Mouse (Mus musculus) thymus, adult 2 months (tissue): ENCODE measurements around the gene Srp68. TPM values are rescaled to one million over a fixed set of nuclear protein-coding genes. Genes with fewer than 3 reads are reported as not detected.

Experiments
- DNase-seq: peaks from one replicate; pipeline ENCODE4 v3.0.0; 2021
- H3K27ac ChIP-seq: fragments of 200-500 bp; 2 replicates; pipeline ENCODE4 v1.5.1; 2012; ENCODE audit warnings: low read length, control low read depth; ENCODE audit not compliant: control insufficient read depth, insufficient read depth
- H3K27me3 ChIP-seq: fragments of 200-500 bp; 2 replicates; pipeline ENCODE4 v1.6.1; 2012; ENCODE audit warnings: mild to moderate bottlenecking, low read length, moderate library complexity, mixed read lengths; ENCODE audit not compliant: control insufficient read depth, insufficient read depth
- H3K36me3 ChIP-seq: fragments of 200-500 bp; 2 replicates; pipeline ENCODE4 v1.6.1; 2012; ENCODE audit warnings: mild to moderate bottlenecking, low read length, moderate library complexity; ENCODE audit not compliant: control insufficient read depth, insufficient read depth
- H3K4me1 ChIP-seq: fragments of 200-500 bp; replicated peaks from 2 replicates; pipeline ENCODE4 v1.6.1; 2012; ENCODE audit warnings: low read length; ENCODE audit not compliant: control insufficient read depth, insufficient read depth
- H3K4me3 ChIP-seq: fragments of 200-500 bp; 2 replicates; pipeline ENCODE4 v1.5.1; 2012; ENCODE audit warnings: mild to moderate bottlenecking, low read length, control low read depth, moderate library complexity; ENCODE audit not compliant: control insufficient read depth, insufficient read depth
- CTCF ChIP-seq: fragments of 200-500 bp; IDR thresholded peaks from 2 replicates; pipeline ENCODE4 v1.5.1; 2012; ENCODE audit warnings: mild to moderate bottlenecking, control low read depth, low read length, moderate library complexity, borderline replicate concordance; ENCODE audit not compliant: control insufficient read depth, poor library complexity, insufficient read depth; ENCODE audit errors: extremely low read depth
- POLR2A ChIP-seq: fragments of 200-500 bp; IDR thresholded peaks from 2 replicates; pipeline ENCODE4 v1.6.1; 2012; ENCODE audit warnings: mild to moderate bottlenecking, low read length, control low read depth, moderate library complexity; ENCODE audit not compliant: control insufficient read depth, poor library complexity, insufficient read depth; ENCODE audit errors: extremely low read depth
- WGBS: fragments of 180-500 bp; shearing (Covaris S2); methylation state at CpG from one replicate; pipeline ENCODE4 v1.1.7; 2018; 5-methylcytosine and 5-hydroxymethylcytosine counted together
- polyA plus RNA-seq: library from polyadenylated mRNA; depleted of rRNA; stranded (reverse); fragments of >200 nt; gene quantifications from 2 replicates; pipeline ENCODE4 v1.2.3, GENCODE M21; 2012

Gene Srp68
- polyA plus RNA-seq, 1 experiment, result 69.1 TPM

DNA sequence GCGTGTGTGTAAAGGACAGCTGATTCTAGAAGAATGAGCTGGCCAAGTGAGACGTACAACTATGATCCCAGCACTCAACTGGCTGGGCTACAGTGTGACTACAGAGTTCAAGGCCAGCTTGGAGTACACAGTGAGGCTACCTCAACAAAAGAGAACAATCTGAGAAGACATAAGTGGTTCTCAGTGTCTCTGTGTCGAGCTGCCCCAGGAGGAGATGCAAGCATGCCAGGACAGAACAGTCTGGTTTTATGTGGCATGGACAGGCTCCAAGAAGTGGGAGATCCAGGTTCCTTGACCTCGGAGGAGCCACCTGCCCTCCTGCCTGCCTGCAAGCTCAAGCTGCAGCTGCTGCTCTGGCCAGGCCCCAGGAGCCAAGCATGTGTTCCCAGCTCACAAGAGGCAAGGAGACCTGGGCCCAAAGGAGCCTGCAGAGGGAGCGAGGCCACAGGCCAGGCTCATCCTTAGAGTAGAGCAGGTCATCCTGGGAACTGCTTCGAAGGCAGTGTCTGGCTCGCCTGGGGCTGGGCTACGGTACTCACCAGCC is 22.2 kb upstream of the Srp68 start:
- H3K36me3 ChIP-seq, result peaks cover 11% of the 10 kb centered on the region
- no peaks in the 10 kb centered on the region for H3K27me3 ChIP-seq
- no peaks in the 10 kb centered on the region for H3K4me1 ChIP-seq
- DNase-seq, result no peak
- H3K27ac ChIP-seq, result no peak overlapping the region
- TF ChIP-seq CTCF (no peak), POLR2A (no peak)
- 96% methylated on average over 8 of the region's 8 CpGs for WGBS
- no peak overlapping the region for H3K4me3 ChIP-seq

DNA sequence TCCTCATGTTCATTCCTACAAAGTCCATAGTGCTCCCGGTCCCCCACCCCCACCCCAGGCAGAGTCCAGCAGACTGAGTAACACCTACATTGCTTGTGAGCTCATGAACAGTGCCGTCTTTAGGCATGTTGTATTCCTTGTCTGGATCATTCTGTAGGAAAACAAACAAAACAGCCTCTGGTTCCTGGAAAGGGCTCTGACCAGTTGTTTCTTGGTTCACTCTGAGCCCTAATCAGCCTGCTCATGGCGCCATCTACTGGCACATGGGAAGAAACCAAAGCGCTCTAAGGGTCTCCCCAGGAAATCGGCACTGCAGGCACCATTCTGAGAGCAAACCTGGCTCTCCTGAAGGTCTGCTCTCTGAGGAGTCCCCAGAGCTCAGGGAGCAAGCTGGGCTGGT is 20.3 kb upstream of the Srp68 start:
- peak; percentile 48 for DNase-seq
- Histone ChIP-seq H3K4me1 (no peaks in the 10 kb centered on the region), H3K27me3 (no peaks in the 10 kb centered on the region), H3K4me3 (no peak overlapping the region), H3K27ac (no peak overlapping the region), H3K36me3 (peaks cover 13% of the 10 kb centered on the region)
- TF ChIP-seq POLR2A (no peak), CTCF (peak; percentile 64; the same call in 1 of the 2 replicates)
- WGBS, result 52% methylated on average over 5 of the region's 5 CpGs

DNA sequence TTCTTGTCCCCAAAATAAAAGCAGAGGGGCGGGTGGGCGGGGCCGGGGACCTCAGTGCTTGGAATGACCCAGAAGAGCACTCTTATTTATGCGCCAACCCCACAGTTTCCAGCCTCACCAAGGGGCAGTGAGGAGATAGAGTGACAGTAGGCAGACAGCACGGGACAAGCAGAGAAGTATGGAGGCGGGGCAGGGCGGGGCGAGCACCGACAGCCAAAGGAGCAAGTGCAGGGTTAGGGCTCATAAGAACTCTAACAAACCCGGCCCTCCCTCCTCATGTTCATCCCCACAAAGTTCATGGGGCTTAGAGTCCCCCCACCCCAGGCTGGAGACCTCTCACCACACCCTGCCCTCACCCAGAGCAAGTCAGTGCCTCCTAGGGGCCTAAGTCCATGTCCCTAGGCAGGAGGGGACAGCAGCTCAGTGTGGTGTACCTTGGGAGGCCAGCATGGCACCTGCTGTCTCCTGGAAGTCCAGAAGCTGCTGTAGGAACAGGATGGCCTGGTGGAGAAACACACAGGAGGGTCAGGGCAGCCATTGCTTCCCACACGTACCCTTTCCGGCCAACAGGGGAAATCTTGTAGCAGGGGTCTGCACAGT is 19.6 kb upstream of the Srp68 start:
- TF ChIP-seq CTCF, result no peak
- TF ChIP-seq POLR2A, result no peak
- Histone ChIP-seq H3K27ac (no peak overlapping the region), H3K27me3 (no peaks in the 10 kb centered on the region), H3K4me1 (no peaks in the 10 kb centered on the region), H3K4me3 (no peak overlapping the region), H3K36me3 (peaks cover 10% of the 10 kb centered on the region; the same call in 1 of the 2 replicates)
- DNase-seq, result no peak
- WGBS, result 98% methylated on average over 12 of the region's 12 CpGs

DNA sequence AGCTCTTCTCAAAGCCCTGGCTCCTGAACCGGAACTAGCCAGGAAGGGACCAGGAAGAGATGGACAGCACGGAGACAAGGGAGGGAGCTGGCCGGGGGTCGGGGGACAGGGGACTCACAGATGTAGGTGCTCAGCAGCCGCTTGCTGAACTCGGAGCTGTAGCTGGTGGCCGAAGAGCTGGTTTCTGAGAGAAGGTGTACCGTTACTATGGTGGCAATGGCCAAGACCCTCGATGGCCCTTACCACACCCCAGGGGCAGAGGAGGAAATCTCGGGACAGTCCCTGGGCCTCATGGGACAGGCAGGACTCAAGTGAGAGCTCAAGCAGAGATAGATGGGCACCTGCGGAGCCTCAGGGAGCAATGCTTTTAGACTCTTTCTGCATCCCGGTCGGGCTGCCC is 18.4 kb upstream of the Srp68 start:
- Histone ChIP-seq H3K4me3 (no peak overlapping the region), H3K27ac (no peak overlapping the region), H3K4me1 (no peaks in the 10 kb centered on the region), H3K36me3 (peaks cover 10% of the 10 kb centered on the region; the same call in 1 of the 2 replicates), H3K27me3 (no peaks in the 10 kb centered on the region)
- 98% methylated on average over 13 of the region's 13 CpGs for WGBS
- DNase-seq, result no peak
- TF ChIP-seq CTCF, result no peak
- TF ChIP-seq POLR2A, result no peak

DNA sequence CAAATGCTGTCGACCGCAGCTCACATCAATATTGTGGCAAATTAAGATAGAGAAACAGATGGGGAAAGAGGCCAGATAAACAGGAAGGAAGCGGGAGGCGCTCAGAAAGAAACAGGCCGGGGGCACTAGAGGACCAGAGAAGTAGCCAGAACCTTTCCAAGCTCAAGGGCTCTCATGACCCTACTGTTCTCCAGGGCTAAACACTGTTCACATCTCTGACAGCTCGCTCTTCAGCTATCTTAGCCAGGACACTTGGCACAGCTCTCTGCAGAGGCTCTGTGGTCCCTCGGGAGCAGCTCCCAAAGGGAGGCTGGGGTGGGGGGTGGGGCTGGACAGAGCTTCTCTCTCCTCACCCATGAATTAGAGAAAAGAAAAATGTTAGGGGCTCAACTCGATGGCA is 16.5 kb upstream of the Srp68 start:
- no peak for DNase-seq
- peaks cover 10% of the 10 kb centered on the region; the same call in 1 of the 2 replicates for H3K36me3 ChIP-seq
- 90% methylated on average over 8 of the region's 8 CpGs for WGBS
- no peaks in the 10 kb centered on the region for H3K27me3 ChIP-seq
- no peak overlapping the region for H3K4me3 ChIP-seq
- H3K27ac ChIP-seq, result no peak overlapping the region
- no peaks in the 10 kb centered on the region for H3K4me1 ChIP-seq
- no peak for TF ChIP-seq CTCF
- TF ChIP-seq POLR2A, result no peak

DNA sequence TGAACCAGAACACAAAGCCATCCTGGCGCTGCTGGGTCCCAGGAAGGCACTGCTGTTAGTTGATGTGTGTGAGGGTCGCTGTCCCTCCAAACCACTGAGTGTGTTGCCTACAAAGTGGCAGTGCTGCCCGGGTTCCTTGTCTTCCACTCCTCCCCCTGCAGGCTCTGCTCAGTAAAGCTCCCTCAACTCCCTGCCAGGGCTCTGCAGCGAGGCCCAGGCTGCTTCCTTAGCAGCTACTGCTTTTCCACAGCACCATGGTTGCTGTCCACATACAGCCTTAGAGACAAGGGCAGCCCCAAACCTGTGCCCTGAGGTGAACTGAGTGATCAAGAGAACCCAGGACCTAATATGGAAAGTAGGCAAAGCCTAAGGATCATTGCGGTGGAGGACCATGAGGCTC is 13.3 kb upstream of the Srp68 start:
- Histone ChIP-seq H3K27me3 (peaks cover 14% of the 10 kb centered on the region; the same call in 1 of the 2 replicates), H3K4me3 (no peak overlapping the region), H3K27ac (no peak overlapping the region), H3K36me3 (peaks cover 10% of the 10 kb centered on the region; the same call in 1 of the 2 replicates), H3K4me1 (no peaks in the 10 kb centered on the region)
- no peak for TF ChIP-seq CTCF
- TF ChIP-seq POLR2A, result no peak
- 87% methylated on average over 5 of the region's 5 CpGs for WGBS
- DNase-seq, result no peak

DNA sequence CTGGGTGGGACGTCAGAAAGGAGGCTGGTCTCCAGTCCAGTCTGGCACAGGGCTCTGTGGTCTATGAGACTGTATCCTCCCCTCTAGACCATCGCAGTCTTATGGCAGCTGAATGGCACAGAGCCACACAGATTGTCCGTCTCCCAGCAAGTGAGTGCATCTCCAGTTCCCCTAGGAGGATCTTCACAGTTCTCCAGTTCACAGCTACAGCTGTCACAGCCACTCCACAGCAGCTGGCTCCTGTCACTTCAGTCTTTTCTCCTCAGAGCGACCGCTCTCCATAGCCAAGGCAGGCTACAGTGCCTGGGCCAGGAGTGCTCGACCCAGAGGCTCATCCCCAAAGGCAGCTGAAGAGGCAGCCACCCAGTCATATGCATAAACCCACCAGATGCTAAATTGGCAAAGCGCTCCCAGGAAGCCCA is 11.8 kb upstream of the Srp68 start:
- no peak overlapping the region for H3K27ac ChIP-seq
- WGBS, result 81% methylated on average over 7 of the region's 7 CpGs

More for the DNA sequence above, 11.8 kb upstream of the Srp68 start:
- Histone ChIP-seq H3K4me1 (no peaks in the 10 kb centered on the region; the same call in 1 of the 2 replicates), H3K27me3 (peaks cover 26% of the 10 kb centered on the region; the same call in 1 of the 2 replicates), H3K4me3 (no peak overlapping the region), H3K36me3 (peaks cover 3% of the 10 kb centered on the region; the same call in 1 of the 2 replicates)
- no peak for DNase-seq
- TF ChIP-seq POLR2A, result no peak
- no peak for TF ChIP-seq CTCF
